Comparison of ENCODE assay signal across 8 mouse cellular contexts in the genomic region with DNA sequence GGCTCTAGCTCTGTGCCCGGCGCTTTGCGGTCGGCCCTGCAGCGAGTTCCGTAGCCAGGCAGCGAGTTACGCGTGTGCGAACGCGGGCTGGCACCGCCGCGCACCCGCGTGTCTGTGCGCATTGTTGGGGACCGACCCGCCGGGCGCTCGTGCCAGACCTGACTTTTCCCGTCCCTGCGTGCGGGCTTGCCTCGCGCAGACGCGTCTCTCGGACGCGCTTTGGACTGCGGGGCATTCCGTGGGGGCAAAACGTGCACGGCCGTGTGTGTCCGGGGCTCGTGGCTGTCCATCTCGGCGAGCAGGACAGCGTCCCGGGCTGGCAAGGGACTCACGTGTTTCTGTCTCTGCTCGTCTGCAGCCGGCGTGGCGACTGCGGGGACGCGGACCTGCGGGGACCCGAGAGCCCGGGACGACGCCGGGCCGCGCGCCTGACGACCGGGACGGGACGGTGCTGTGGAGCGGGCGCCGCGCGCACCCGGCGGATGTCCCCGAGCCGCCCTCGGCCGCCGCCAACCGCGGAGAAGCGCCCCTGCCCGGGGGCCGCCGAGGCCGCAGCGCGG. TPM values are rescaled to one million over a fixed set of nuclear protein-coding genes. Genes with fewer than 3 reads are reported as not detected.
DNase-seq lines count a peak whose midpoint lies in the region; ATAC-seq and TF ChIP-seq lines count a peak whose summit lies in the region.

No protein-coding gene starts in this region.

- CTCF ChIA-PET in Patski (lab: Charles Lee): interaction anchor here (1.2 kb wide), 1 partner anchor 139 kb away, joined by 4 read pairs; no protein-coding TSS in a partner anchor

- H3K9ac ChIP-seq in heart, embryonic 12.5 days: peak overlapping the region; percentile 87
- peak overlapping the region; percentile 95 for H3K9ac ChIP-seq in kidney, embryonic 15.5 days

- H3K4me2 ChIP-seq in heart, embryonic 12.5 days: peak overlapping the region; percentile 91
- peak overlapping the region; percentile 60 for H3K4me2 ChIP-seq in kidney, embryonic 15.5 days

- peaks cover 28% of the 10 kb centered on the region for H3K36me3 ChIP-seq in embryonic facial prominence, embryonic 10.5 days (replicated peaks)
- peaks cover 18% of the 10 kb centered on the region for H3K36me3 ChIP-seq in heart, embryonic 12.5 days
- peaks cover 27% of the 10 kb centered on the region for H3K36me3 ChIP-seq in kidney, embryonic 15.5 days

- H3K4me3 ChIP-seq in embryonic facial prominence, embryonic 10.5 days: peak overlapping the region; percentile 87
- peak overlapping the region; percentile 83 for H3K4me3 ChIP-seq in heart, embryonic 12.5 days
- peak overlapping the region; percentile 94 for H3K4me3 ChIP-seq in kidney, embryonic 15.5 days (replicated peaks)

- peak; percentile 9 to 24 for DNase-seq in CD8-positive naive resting alpha-beta T cell, adult 2 months (ENCODE audit: low read depth in 2 of 2, low spot score in 2 of 2)
- DNase-seq in Patski (ENCODE audit: low read depth, low spot score) (no peak), MN1 (ENCODE audit: low spot score) (no peak)
- DNase-seq in embryonic facial prominence, embryonic 10.5 days (ENCODE audit: low spot score): peak; percentile 65
- peak; percentile 59 for DNase-seq in lung, postnatal 10 days
- DNase-seq in skeletal muscle tissue, adult 2 months (ENCODE audit: low read depth, low spot score): peak; percentile 28

- peaks cover 37% of the 10 kb centered on the region for H3K4me1 ChIP-seq in embryonic facial prominence, embryonic 10.5 days
- H3K4me1 ChIP-seq in heart, embryonic 12.5 days (replicated peaks): 0 out of 2 replicates have a peak, but pooled peaks cover 4% of the 10 kb centered on the region
- H3K4me1 ChIP-seq in kidney, embryonic 15.5 days: peaks cover 36% of the 10 kb centered on the region

- ATAC-seq in Patski: peak; percentile 18
- peak; percentile 73 for ATAC-seq in heart, embryonic 12.5 days (ENCODE audit: insufficient number of reproducible peaks, low FRiP score)
- peak; percentile 55 for ATAC-seq in kidney, embryonic 15.5 days (replicated peaks; ENCODE audit: low FRiP score)

- TF ChIP-seq CTCF in Patski (IDR thresholded peaks at IDR 0.05): no peak

- H3K27ac ChIP-seq in embryonic facial prominence, embryonic 10.5 days (replicated peaks): peak overlapping the region; percentile 92
- peak overlapping the region; percentile 69 for H3K27ac ChIP-seq in heart, embryonic 12.5 days (ENCODE audit: poor library complexity, severe bottlenecking)
- H3K27ac ChIP-seq in kidney, embryonic 15.5 days: peak overlapping the region; percentile 97

- POLR2A ChIA-PET in Patski (lab: Charles Lee): interaction anchor here (0.7 to 3.5 kb wide), 15 partner anchors 61 to 490 kb away, joined by 3 to 27 read pairs (median 5); a partner anchor contains a TSS

- in situ Hi-C loops in Patski (cut with MboI; ENCODE audit: low pct_unique_long_range_greater_than_20kb): loop anchor here (25.0 kb wide), 1 partner anchor 297 kb away; no protein-coding TSS in a partner anchor

- no peaks in the 10 kb centered on the region for H3K27me3 ChIP-seq in Patski
- 0 out of 2 replicates have a peak, but pooled peaks cover 9% of the 10 kb centered on the region for H3K27me3 ChIP-seq in embryonic facial prominence, embryonic 10.5 days (replicated peaks; ENCODE audit: low read depth, poor library complexity, severe bottlenecking)
- peaks cover 7% of the 10 kb centered on the region for H3K27me3 ChIP-seq in heart, embryonic 12.5 days (replicated peaks)
- H3K27me3 ChIP-seq in kidney, embryonic 15.5 days: no peaks in the 10 kb centered on the region

- WGBS in embryonic facial prominence, embryonic 10.5 days: 2% methylated on average over 86 of the region's 86 CpGs
- 2% methylated on average over 79 of the region's 86 CpGs for WGBS in heart, embryonic 12.5 days
- under 1% methylated on average over 61 of the region's 86 CpGs for WGBS in kidney, embryonic 15.5 days

- no peaks in the 10 kb centered on the region for H3K9me3 ChIP-seq in embryonic facial prominence, embryonic 10.5 days
- H3K9me3 ChIP-seq in heart, embryonic 12.5 days (replicated peaks): no peaks in the 10 kb centered on the region
- H3K9me3 ChIP-seq in kidney, embryonic 15.5 days (replicated peaks): no peaks in the 10 kb centered on the region

RNA-seq across cellular contexts. Expression of a gene that starts 0.5 kb away (rescaled TPM):
- 170 TPM for polyA plus RNA-seq in Patski (2021)
- polyA plus RNA-seq in embryonic facial prominence, embryonic 10.5 days (2016; fragmentation: Nextera tagmentation; extraction: Ambion mirVana): 17.9 and 18.4 TPM in 2 replicates
- polyA plus RNA-seq in heart, embryonic 12.5 days (2016; fragmentation: Nextera tagmentation; extraction: Ambion mirVana): 5.1 and 5.4 TPM in 2 replicates
- polyA plus RNA-seq in kidney, embryonic 15.5 days (2015; fragmentation: Nextera tagmentation; extraction: Ambion mirVana): 36.2 and 38.7 TPM in 2 replicates

Comparison
In these comparisons a context has a peak if more than half of its experiments do, and no peak if none do; other contexts are left out.
1. DNase-seq: peak in CD8-positive naive resting alpha-beta T cell, adult 2 months (2 of 2), embryonic facial prominence, embryonic 10.5 days (single experiment), lung, postnatal 10 days (single experiment) and skeletal muscle tissue, adult 2 months (single experiment); none in Patski (single experiment) and MN1 (single experiment).
2. ATAC-seq: peak in every context shown above with its lines; median percentile 73 in heart, embryonic 12.5 days; 55 in kidney, embryonic 15.5 days; 18 in Patski.
3. Peak in every context shown above with its lines, with median percentiles within 50 percentile points of each other: H3K27ac ChIP-seq and H3K4me3 ChIP-seq.